Mouse (Mus musculus): ENCODE measurements around the gene Ripor2. TPM values are rescaled to one million over a fixed set of nuclear protein-coding genes. Genes with fewer than 3 reads are reported as not detected.

The Ripor2 gene
- total RNA-seq (2021): 10 to 100 TPM; 62.5 to 68.3 TPM
- long read RNA-seq, experiment 1, full-length matches to known transcripts: 14 of 46 reads
- long read RNA-seq, experiment 1, partial matches to known transcripts: 9 of 46 reads
- long read RNA-seq, experiment 1, other reads (novel, unspliced or antisense): 23 of 46 reads
- long read RNA-seq, experiment 2, full-length matches to known transcripts: 12 of 34 reads
- long read RNA-seq, experiment 2, partial matches to known transcripts: 5 of 34 reads
- long read RNA-seq, experiment 2, other reads (novel, unspliced or antisense): 17 of 34 reads

- Histone ChIP-seq H3K27ac (no peak within 1 kb of the TSS), H3K4me3 (no peak within 1 kb of the TSS)
- TF ChIP-seq CTCF (IDR thresholded peaks at IDR 0.05): no peak
- no peak for DNase-seq (ENCODE audit: extremely low spot score in 1 of 2, low spot score in 2 of 2)
- intact Hi-C loops (cut with DNase I): no loop called here
Measured at GRCm38 (mm10) chr13:24581833-24582232, at the start of gene Ripor2. TSS of gene Ripor2 (plus strand) at chr13:24582189.

DNA sequence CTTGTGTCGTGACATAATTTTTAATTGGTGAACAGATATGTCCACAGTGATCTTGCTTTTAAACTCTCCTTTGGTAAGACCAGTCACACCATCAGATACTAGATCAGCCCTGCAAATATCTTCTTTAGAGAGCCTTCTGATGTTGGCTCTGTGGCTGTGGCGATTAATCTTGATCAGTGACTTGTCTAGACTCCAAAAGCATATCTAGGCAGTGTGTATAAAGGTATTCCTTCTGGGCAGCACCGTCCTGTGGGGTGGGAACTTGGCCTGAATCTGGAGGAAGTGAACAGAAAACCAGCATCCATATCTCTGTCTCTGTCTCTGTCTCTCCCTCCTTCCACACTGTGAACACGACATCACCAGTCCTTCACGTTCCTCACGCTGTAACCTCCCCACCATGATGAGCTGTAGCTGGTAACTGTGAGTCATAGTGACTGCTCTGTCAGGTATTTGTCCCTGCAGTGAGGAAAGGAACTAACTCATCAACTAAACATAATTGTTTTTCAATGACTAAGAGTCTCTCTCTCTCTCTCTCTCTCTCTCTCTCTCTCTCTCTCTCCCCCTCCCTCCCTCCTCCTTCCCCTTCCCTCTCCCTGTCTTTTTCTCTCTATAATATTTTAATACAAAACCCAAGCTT, 45.3 kb upstream of the Ripor2 start:
- intact Hi-C loops (cut with DNase I): no loop called here
- Histone ChIP-seq H3K27ac (no peak overlapping the region), H3K4me3 (no peak overlapping the region)
- no peak for DNase-seq (ENCODE audit: extremely low spot score in 1 of 2, low spot score in 2 of 2)
- TF ChIP-seq CTCF (IDR thresholded peaks at IDR 0.05): no peak

DNA sequence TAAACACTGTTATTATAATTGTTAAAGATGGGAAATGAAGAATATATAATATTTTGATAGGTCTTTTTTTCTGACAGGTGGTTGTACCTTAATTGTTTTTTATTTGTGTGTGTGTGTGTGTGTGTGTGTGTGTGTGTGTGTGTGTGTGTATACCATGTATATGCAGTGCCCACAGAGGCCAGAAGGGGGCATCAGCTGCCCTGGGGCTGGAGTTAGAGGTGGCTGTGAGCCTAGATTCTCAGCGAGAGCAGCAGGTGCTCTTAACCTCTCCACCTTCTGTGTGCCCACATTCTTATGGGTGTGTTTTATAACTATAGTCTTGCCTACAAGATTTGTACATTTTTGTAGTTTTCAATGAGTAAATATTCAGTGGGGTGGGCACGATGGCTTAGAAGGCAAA, 44.0 kb upstream of the Ripor2 start:
- no peak for TF ChIP-seq CTCF (IDR thresholded peaks at IDR 0.05)
- Histone ChIP-seq H3K4me3 (no peak overlapping the region), H3K27ac (no peak overlapping the region)
- DNase-seq (ENCODE audit: extremely low spot score in 1 of 2, low spot score in 2 of 2): no peak
- intact Hi-C loops (cut with DNase I): no loop called here

DNA sequence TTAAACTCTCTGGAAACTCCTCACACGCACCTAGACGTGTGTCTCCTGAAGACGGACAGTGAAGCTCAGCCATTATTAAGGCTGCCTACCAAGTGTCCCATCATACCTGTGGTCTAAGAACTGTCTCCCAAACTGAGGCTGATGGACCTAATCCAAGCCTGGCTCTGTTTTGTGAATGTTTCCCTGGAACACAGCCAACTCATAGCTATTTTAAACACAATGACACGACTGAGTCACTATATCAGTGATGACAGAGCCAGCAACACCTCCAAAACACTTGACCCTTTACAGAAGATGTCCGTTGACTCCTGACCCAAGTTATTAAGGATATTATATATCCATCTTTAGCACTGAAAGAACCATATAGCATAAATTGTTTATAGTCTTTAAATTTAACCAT, 43.0 kb upstream of the Ripor2 start:
- no peak for DNase-seq (ENCODE audit: extremely low spot score in 1 of 2, low spot score in 2 of 2)
- H3K27ac ChIP-seq: no peak overlapping the region
- intact Hi-C loops (cut with DNase I): no loop called here
- H3K4me3 ChIP-seq: no peak overlapping the region
- no peak for TF ChIP-seq CTCF (IDR thresholded peaks at IDR 0.05)

GRCm38 (mm10) chr13:24545677-24546076, 36.3 kb upstream of the Ripor2 start:
- no peak for DNase-seq (ENCODE audit: extremely low spot score in 1 of 2, low spot score in 2 of 2)

DNA sequence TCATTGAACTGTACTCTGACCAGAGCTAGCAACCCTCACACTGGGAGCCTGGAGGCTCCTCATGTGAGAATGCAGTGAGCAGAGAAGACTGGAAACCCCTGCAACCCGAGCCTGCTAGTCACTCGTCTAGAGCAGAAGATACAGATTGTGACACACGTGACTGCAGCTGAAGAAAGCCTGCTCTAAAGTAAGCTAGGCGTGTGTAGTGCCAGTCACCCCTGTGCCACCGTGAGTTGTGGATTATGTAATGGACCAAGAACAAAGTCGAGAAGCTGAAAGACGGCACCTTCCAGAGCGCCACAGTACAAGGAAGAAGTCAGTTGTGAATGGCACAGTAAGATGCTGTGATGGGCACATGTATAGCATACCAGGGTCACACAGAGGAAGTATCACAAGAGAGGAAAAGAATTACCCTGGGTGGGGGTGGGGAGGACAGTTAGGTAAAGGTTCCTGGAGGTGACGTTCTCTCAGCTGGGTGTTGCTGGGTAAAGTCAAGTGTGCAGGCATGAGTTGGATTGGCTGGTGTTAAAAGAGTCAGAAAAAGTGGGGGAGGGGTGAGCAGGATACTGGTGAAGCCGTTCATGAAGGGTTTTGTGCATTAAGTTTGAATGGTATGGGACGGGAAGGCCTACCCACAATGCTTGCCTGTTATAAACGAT, 35.1 kb upstream of the Ripor2 start:
- no peak for DNase-seq (ENCODE audit: extremely low spot score in 1 of 2, low spot score in 2 of 2)
- no peak for TF ChIP-seq CTCF (IDR thresholded peaks at IDR 0.05)
- Histone ChIP-seq H3K4me3 (no peak overlapping the region), H3K27ac (no peak overlapping the region)
- intact Hi-C loops (cut with DNase I): no loop called here

More at GRCm38 (mm10) chr13:24545677-24546076, 36.3 kb upstream of the Ripor2 start:
- Histone ChIP-seq H3K27ac (no peak overlapping the region), H3K4me3 (no peak overlapping the region)
- TF ChIP-seq CTCF (IDR thresholded peaks at IDR 0.05): no peak
- intact Hi-C loops (cut with DNase I): no loop called here

- Histone ChIP-seq H3K4me3 (no peak overlapping the region), H3K27ac (no peak overlapping the region)
- DNase-seq (ENCODE audit: extremely low spot score in 1 of 2, low spot score in 2 of 2): no peak
- TF ChIP-seq CTCF (IDR thresholded peaks at IDR 0.05): no peak
- intact Hi-C loops (cut with DNase I): no loop called here
Measured at GRCm38 (mm10) chr13:24548911-24549310, 33.1 kb upstream of the Ripor2 start.

GRCm38 (mm10) chr13:24551100-24551931, 30.7 kb upstream of the Ripor2 start:
- no peak overlapping the region for H3K4me3 ChIP-seq
- no peak overlapping the region for H3K27ac ChIP-seq
- intact Hi-C loops (cut with DNase I): no loop called here
- no peak for TF ChIP-seq CTCF (IDR thresholded peaks at IDR 0.05)
- no peak for DNase-seq (ENCODE audit: extremely low spot score in 1 of 2, low spot score in 2 of 2)

DNA sequence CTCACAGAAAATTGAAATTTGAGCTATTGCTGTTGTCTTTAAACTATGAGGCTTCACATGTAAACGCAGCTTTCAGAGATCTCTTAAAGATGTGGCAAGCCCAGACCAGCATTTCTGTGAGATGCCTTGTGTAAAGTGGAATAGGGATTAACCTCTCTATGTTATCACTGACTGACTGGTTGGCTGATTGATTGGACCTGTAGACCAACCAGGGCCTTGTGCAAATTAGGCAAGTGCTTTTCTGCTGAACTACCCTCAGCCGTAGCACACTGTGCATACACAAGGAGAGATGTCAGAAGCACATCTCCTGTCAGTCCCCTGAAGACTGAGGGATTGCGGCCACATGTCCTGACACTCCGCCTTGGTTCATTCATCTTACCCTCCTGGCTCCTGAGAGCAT, 29.9 kb upstream of the Ripor2 start:
- intact Hi-C loops (cut with DNase I): no loop called here
- no peak for DNase-seq (ENCODE audit: extremely low spot score in 1 of 2, low spot score in 2 of 2)
- no peak for TF ChIP-seq CTCF (IDR thresholded peaks at IDR 0.05)
- Histone ChIP-seq H3K27ac (no peak overlapping the region), H3K4me3 (no peak overlapping the region)

DNA sequence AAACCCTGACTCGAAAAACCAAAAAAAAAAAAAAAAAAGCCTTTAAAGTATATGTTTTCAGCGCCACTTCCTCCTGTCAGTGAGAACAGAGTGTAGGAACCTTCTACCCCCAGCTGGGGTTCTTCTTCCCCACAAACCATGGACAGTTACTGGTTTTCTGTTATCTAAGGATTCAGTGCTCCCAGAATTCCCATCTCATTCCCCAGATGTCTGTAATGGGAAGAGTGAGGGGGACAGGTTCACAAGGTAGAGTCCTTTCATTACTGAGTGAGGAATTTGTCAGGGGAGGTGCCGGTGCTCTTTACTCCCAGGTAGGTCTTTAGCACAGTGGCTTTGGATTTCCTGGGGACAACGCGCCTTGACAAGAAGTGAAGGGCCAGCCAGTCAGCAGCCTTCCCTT, 20.6 kb upstream of the Ripor2 start:
- no peak overlapping the region for H3K4me3 ChIP-seq
- intact Hi-C loops (cut with DNase I): no loop called here
- H3K27ac ChIP-seq: no peak overlapping the region
- no peak for DNase-seq (ENCODE audit: extremely low spot score in 1 of 2, low spot score in 2 of 2)
- no peak for TF ChIP-seq CTCF (IDR thresholded peaks at IDR 0.05)

GRCm38 (mm10) chr13:24564706-24565105, 17.3 kb upstream of the Ripor2 start:
- no peak overlapping the region for H3K4me3 ChIP-seq
- TF ChIP-seq CTCF (IDR thresholded peaks at IDR 0.05): no peak
- H3K27ac ChIP-seq: no peak overlapping the region
- no peak for DNase-seq (ENCODE audit: extremely low spot score in 1 of 2, low spot score in 2 of 2)
- intact Hi-C loops (cut with DNase I): no loop called here
